Mouse (Mus musculus): ENCODE measurements around the gene Mblac2. TPM values are rescaled to one million over a fixed set of nuclear protein-coding genes. Genes with fewer than 3 reads are reported as not detected.

The Mblac2 gene
- polyA plus RNA-seq, 1 experiment from 2014 or later = 9.9 TPM

DNA sequence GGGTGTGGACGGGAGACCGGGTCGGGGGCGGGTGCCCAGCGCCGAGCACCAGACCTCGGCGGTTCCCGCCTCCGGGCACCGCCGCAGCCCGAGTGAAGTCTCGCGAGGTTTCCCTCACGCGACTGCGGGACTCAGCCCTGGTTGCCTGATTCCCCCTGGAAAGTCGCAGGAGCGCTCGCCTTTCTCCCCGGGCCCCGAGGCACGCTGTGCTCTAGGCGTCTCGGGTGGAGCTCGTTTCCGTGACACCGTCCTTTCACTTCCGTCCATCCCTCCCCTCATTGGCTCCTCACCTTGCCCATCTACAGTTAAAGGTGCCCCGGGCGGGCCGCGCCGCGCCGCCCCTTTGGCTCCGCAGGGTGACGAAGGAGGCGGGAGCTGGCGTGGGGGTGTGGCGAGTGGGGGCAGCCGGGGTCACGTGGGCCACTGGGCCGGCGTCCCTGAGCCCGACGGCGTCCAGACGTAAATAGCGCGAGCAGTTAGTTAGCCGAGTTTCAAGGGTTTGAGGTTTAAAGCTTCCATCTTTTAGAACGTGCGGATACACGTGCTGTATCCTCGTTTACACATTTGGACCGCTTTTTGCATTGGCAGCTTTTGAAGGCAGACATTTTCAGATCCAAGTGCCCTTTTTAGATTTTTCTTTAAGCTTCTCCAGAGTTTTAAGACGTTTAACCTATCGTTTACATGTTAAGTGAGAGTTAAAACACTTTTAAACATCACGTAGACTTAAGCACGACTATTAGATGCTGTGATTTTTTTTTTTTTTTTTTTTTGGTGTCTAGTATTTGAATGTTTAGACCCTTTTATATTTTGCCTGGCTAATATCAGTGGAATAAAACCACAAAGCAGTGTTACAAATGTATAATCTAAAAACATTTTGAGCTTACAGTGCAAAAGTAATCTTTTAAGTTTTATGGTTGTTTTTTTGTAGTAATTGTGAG is 72.5 kb downstream of the Mblac2 start:
- no peaks in the 10 kb centered on the region for H3K27me3 ChIP-seq
- peaks cover 9% of the 10 kb centered on the region for H3K36me3 ChIP-seq
- H3K4me1 ChIP-seq = peaks cover 22% of the 10 kb centered on the region
- peak overlapping the region; percentile 99 for H3K27ac ChIP-seq
- 2% methylated on average over 57 of the region's 62 CpGs for WGBS
- peak overlapping the region; percentile 80 for H3K4me3 ChIP-seq
- peak; percentile 99 for ATAC-seq (ENCODE audit: low FRiP score)
- H3K9me3 ChIP-seq (replicated peaks) = no peaks in the 10 kb centered on the region
- peak overlapping the region; percentile 54 for H3K4me2 ChIP-seq (replicated peaks)
- H3K9ac ChIP-seq = peak overlapping the region; percentile 89

DNA sequence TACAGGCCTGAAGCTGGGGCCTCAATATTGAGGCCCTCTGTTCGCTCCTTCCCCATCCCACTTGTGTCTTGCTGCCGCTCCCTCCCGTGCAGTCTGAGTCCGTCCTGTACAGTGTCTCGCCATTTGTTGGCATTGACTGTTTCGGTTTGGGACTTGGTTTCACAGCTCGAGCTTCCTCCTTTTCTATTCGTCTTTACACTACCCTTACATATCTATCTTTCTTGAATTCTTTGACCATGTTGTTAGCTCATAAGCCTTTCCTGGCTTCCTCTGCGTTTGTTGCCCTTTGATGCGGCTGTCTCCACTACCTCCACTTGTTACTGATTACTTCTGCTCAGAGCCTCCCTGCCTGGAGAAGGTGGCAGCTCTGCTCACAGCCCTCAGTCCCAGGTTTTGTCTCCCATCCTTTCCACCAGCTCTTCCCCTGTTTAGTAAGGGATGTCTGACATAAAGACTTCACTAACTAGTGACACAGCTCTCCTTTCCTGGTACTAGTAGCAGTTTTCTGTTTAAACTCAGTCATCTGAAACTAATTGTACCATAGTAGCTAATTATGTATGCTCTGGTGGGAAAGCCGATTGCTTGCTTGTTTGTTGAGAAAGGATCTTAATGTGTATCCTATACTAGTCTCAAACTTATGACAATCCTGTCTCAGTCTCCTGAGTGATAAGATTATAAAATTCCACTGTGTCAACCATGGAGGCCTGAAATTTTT is 74.8 kb downstream of the Mblac2 start:
- Histone ChIP-seq H3K27me3 (no peaks in the 10 kb centered on the region), H3K9ac (peak overlapping the region; percentile 47; the same call in 1 of the 2 replicates), H3K27ac (no peak overlapping the region), H3K4me3 (no peak overlapping the region), H3K4me1 (peaks cover 22% of the 10 kb centered on the region), H3K36me3 (peaks cover 19% of the 10 kb centered on the region), H3K9me3 (replicated peaks) (no peaks in the 10 kb centered on the region), H3K4me2 (replicated peaks) (no peak overlapping the region)
- no peak for ATAC-seq (ENCODE audit: low FRiP score)
- 75% methylated on average over 11 of the region's 11 CpGs for WGBS

GRCm38 (mm10) chr13:81790160-81790559 is 79.0 kb downstream of the Mblac2 start:
- 97% methylated on average over 8 of the region's 8 CpGs for WGBS

DNA sequence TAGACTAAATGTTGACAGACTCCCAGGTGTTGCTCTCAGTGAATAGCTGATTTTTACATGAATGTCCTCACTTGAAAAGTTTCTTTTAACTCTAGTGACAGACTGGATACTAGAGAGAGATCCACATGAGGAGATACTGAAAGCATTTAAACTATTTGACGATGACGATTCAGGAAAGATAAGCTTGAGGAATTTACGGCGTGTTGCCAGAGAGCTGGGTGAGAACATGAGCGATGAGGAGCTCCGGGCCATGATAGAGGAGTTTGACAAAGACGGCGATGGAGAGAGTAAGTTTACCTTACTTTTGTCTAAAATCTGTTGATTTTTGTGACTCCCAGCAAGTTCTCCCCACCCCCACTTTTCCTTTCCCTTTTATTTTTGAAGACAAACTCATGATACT is 80.7 kb downstream of the Mblac2 start:
- H3K9ac ChIP-seq = no peak overlapping the region
- H3K4me1 ChIP-seq = no peaks in the 10 kb centered on the region
- WGBS = 92% methylated on average over 8 of the region's 8 CpGs
- no peak overlapping the region for H3K27ac ChIP-seq
- no peak for ATAC-seq (ENCODE audit: low FRiP score)
- no peaks in the 10 kb centered on the region for H3K9me3 ChIP-seq (replicated peaks)
- H3K4me2 ChIP-seq (replicated peaks) = no peak overlapping the region
- peaks cover 30% of the 10 kb centered on the region for H3K36me3 ChIP-seq
- no peak overlapping the region for H3K4me3 ChIP-seq
- no peaks in the 10 kb centered on the region for H3K27me3 ChIP-seq

More at GRCm38 (mm10) chr13:81790160-81790559, 79.0 kb downstream of the Mblac2 start:
- Histone ChIP-seq H3K4me1 (peaks cover 7% of the 10 kb centered on the region; the same call in 1 of the 2 replicates), H3K27me3 (no peaks in the 10 kb centered on the region), H3K4me2 (replicated peaks) (no peak overlapping the region), H3K9me3 (replicated peaks) (no peaks in the 10 kb centered on the region), H3K4me3 (no peak overlapping the region), H3K36me3 (peaks cover 30% of the 10 kb centered on the region), H3K27ac (no peak overlapping the region), H3K9ac (no peak overlapping the region)
- no peak for ATAC-seq (ENCODE audit: low FRiP score)

GRCm38 (mm10) chr13:81793850-81794249 is 82.7 kb downstream of the Mblac2 start:
- H3K27me3 ChIP-seq = no peaks in the 10 kb centered on the region
- peaks cover 20% of the 10 kb centered on the region for H3K36me3 ChIP-seq
- H3K4me3 ChIP-seq = no peak overlapping the region
- H3K9ac ChIP-seq = no peak overlapping the region
- WGBS = 92% methylated on average over 1 of the region's 1 CpGs
- H3K4me1 ChIP-seq = no peaks in the 10 kb centered on the region
- H3K27ac ChIP-seq = no peak overlapping the region
- H3K4me2 ChIP-seq (replicated peaks) = no peak overlapping the region
- no peak for ATAC-seq (ENCODE audit: low FRiP score)
- H3K9me3 ChIP-seq (replicated peaks) = no peaks in the 10 kb centered on the region

DNA sequence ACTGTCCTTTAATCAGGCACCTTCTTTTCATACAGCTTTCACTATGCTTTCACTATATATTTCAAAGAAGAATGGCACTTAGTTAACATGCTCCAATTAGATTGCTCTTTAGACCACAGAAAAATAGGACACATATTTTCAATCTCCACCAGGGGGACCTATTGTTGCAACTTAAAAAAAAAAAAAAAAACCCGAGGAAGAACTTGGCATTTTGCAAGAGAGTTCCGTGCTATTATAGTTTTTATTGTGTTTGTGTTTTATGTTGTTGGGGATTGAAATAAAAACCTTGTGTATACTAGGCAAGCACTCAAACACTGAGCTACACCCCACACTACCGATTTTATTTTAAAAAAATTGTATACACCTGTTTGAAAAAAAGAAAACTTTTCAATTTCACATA is 90.0 kb downstream of the Mblac2 start:
- no peak overlapping the region for H3K4me3 ChIP-seq
- H3K27me3 ChIP-seq = no peaks in the 10 kb centered on the region
- no peak overlapping the region for H3K4me2 ChIP-seq (replicated peaks)
- H3K27ac ChIP-seq = no peak overlapping the region
- no peak overlapping the region for H3K9ac ChIP-seq
- no peaks in the 10 kb centered on the region for H3K4me1 ChIP-seq
- 52% methylated on average over 3 of the region's 3 CpGs for WGBS
- no peaks in the 10 kb centered on the region for H3K36me3 ChIP-seq
- ATAC-seq (ENCODE audit: low FRiP score) = no peak
- no peaks in the 10 kb centered on the region for H3K9me3 ChIP-seq (replicated peaks)

Other genes with a start within 250 kb of the Mblac2 start
- gene Adgrv1, start 78.2 kb upstream of the Mblac2 start, polyA plus RNA-seq (2016; fragmentation: Nextera tagmentation; extraction: Ambion mirVana) = 28.5 and 35.7 TPM in 2 replicates
- 28.4 and 29.9 TPM in 2 replicates for gene Lysmd3, start 53.7 kb upstream of the Mblac2 start, polyA plus RNA-seq (2016; fragmentation: Nextera tagmentation; extraction: Ambion mirVana)
- 7.5 and 9.0 TPM in 2 replicates for gene Polr3g, start 328 bp upstream of the Mblac2 start, polyA plus RNA-seq (2016; fragmentation: Nextera tagmentation; extraction: Ambion mirVana)
- 228 and 245 TPM in 2 replicates for gene Cetn3, start 71.7 kb downstream of the Mblac2 start, polyA plus RNA-seq (2016; fragmentation: Nextera tagmentation; extraction: Ambion mirVana)

Measured in hindbrain, embryonic 12.5 days (tissue).